Mouse (Mus musculus): ENCODE data around the gene Cdcp2. TPM values are rescaled to one million over a fixed set of nuclear protein-coding genes. Genes with fewer than 3 reads are reported as not detected.

Gene Cdcp2
- total RNA-seq, 2 experiments from 2014 or later = not detected

GRCm38 (mm10) chr4:107127901-107128669 lies 31.4 kb downstream of the Cdcp2 start:
- no peak for DNase-seq
- intact Hi-C loops (cut with DNase I) = no loop called here

- DNase-seq = no peak
- intact Hi-C loops (cut with DNase I) = no loop called here
Measured at GRCm38 (mm10) chr4:107129373-107129772, 32.7 kb downstream of the Cdcp2 start.

- intact Hi-C loops (cut with DNase I) = no loop called here
- DNase-seq = no peak
Measured at GRCm38 (mm10) chr4:107130534-107130933, 33.8 kb downstream of the Cdcp2 start.

- DNase-seq = no peak
- intact Hi-C loops (cut with DNase I) = no loop called here
Measured at GRCm38 (mm10) chr4:107134891-107135290, 38.2 kb downstream of the Cdcp2 start.

GRCm38 (mm10) chr4:107135663-107136062 lies 39.0 kb downstream of the Cdcp2 start:
- intact Hi-C loops (cut with DNase I) = no loop called here
- DNase-seq = no peak

- no peak for DNase-seq
- intact Hi-C loops (cut with DNase I) = no loop called here
Measured at GRCm38 (mm10) chr4:107136531-107136930, 39.8 kb downstream of the Cdcp2 start.

GRCm38 (mm10) chr4:107138948-107139835 lies 42.5 kb downstream of the Cdcp2 start:
- no peak for DNase-seq
- intact Hi-C loops (cut with DNase I) = no loop called here

GRCm38 (mm10) chr4:107139836-107140631 lies 43.3 kb downstream of the Cdcp2 start:
- intact Hi-C loops (cut with DNase I) = no loop called here
- DNase-seq = no peak

GRCm38 (mm10) chr4:107143511-107143910 lies 46.8 kb downstream of the Cdcp2 start:
- intact Hi-C loops (cut with DNase I) = no loop called here
- no peak for DNase-seq

GRCm38 (mm10) chr4:107150991-107151390 lies 54.3 kb downstream of the Cdcp2 start:
- DNase-seq = no peak
- intact Hi-C loops (cut with DNase I) = no loop called here

GRCm38 (mm10) chr4:107152571-107152970 lies 55.9 kb downstream of the Cdcp2 start:
- intact Hi-C loops (cut with DNase I) = no loop called here
- no peak for DNase-seq

- intact Hi-C loops (cut with DNase I) = no loop called here
- no peak for DNase-seq
Measured at GRCm38 (mm10) chr4:107156983-107157401, 60.3 kb downstream of the Cdcp2 start.

- intact Hi-C loops (cut with DNase I) = no loop called here
- no peak for DNase-seq
Measured at GRCm38 (mm10) chr4:107159166-107159773, 62.6 kb downstream of the Cdcp2 start.

GRCm38 (mm10) chr4:107160181-107160580 lies 63.5 kb downstream of the Cdcp2 start:
- intact Hi-C loops (cut with DNase I) = loop anchor here (5.0 kb wide), 5 partner anchors 173 to 548 kb away; partner anchors contain the start of genes Acot11 and Ssbp3
- no peak for DNase-seq

Other genes starting within 250 kb of the Cdcp2 start
- 10 to 100 TPM; 38.7 to 39.4 TPM for gene Ssbp3, start 186.2 kb upstream of the Cdcp2 start, total RNA-seq (2021)
- 100 to 1,000 TPM; 102 to 110 TPM for gene Mrpl37, start 30.0 kb upstream of the Cdcp2 start, total RNA-seq (2021)
- gene Cyb5rl, start 29.9 kb upstream of the Cdcp2 start, total RNA-seq (2021) = 10 to 100 TPM; 19.3 to 21.4 TPM
- gene Tmem59, start 81.5 kb downstream of the Cdcp2 start, total RNA-seq (2021) = 100 to 1,000 TPM; 150 to 151 TPM
- 10 to 100 TPM; 11.5 to 18.3 TPM for gene Tceanc2, start 82.2 kb downstream of the Cdcp2 start, total RNA-seq (2021)
- gene Ldlrad1, start 112.3 kb downstream of the Cdcp2 start, total RNA-seq (2021) = not detected
- 10 to 100 TPM; 12.5 to 13.5 TPM for gene Lrrc42, start 156.6 kb downstream of the Cdcp2 start, total RNA-seq (2021)
- gene Hspb11, start 156.7 kb downstream of the Cdcp2 start, total RNA-seq (2021) = 10 to 100 TPM; 13.3 to 13.8 TPM
- gene Dio1, start 210.3 kb downstream of the Cdcp2 start, total RNA-seq (2021) = not detected
- gene Yipf1, start 217.5 kb downstream of the Cdcp2 start, total RNA-seq (2021) = 10 to 100 TPM; 21.2 to 22.7 TPM

Data from heart, postnatal 36 days (tissue).